Mouse (Mus musculus) right cerebral cortex, postnatal 4 days (tissue): ENCODE data around the gene Col6a1.
A peak's percentile ranks its signal among the peaks of the same experiment; 100 is the strongest.
"Not testable (repeated sequence)": the region's sequence is repeated elsewhere in the genome, so short reads cannot be mapped to it uniquely, and the experiment has no call there.

Experiments used
- DNase-seq: peaks from one replicate; pipeline ENCODE4 v3.0.0-alpha.2; 2022

Gene Col6a1

DNA sequence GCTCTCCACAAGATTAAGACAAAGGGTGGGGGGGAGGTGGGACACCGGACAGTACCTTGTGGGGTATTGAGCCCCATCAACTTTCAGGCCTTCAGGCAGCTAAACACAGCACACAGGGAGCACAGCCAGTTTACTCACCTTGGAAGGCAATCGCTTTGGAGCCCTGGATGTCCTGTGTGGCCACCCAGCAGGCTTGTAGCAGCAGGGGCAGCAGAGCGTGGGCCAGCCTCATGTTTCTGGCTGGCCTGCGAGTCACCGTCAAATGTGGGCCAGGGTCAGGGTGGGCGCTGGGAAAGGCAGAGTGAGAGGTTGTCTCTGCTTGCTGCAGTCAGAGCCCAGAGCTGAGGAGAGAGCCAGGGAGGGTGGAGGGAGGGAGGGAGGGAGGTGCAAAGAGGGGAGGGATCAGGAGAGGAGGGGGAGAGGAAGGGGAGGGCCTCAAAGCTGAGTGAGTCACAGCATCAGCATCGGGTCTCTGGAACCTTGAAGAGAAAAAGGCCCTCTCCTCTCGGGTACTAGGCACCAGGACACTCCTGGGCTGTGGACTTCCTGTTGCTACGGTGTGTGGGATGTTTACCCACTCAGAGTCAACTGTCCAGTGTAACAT lies at the start of gene Col6a1:
Gene Col6a1 (minus strand): TSS at position 487 of the 604 bp plus-strand sequence.
- DNase-seq = no peak

DNA sequence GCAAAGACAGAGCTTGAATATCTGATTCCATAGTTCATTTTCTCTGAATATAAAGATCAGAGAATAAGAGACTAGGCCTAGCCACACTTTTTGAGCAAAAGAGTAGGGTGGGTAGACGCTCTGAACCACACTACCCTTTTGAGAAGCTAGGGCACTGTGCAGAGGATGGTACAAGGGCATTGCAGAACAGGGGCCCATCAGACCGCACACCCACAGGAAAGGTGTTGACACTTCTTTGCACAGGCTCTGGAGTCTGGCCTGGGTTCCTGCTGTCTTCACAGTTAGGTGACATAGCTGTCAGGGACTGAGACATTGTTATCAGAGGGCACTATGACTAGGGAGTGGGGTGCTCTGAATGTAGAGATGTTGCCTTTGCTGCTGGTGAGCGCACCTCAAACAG lies 45.7 kb upstream of the Col6a1 start:
- no peak for DNase-seq

DNA sequence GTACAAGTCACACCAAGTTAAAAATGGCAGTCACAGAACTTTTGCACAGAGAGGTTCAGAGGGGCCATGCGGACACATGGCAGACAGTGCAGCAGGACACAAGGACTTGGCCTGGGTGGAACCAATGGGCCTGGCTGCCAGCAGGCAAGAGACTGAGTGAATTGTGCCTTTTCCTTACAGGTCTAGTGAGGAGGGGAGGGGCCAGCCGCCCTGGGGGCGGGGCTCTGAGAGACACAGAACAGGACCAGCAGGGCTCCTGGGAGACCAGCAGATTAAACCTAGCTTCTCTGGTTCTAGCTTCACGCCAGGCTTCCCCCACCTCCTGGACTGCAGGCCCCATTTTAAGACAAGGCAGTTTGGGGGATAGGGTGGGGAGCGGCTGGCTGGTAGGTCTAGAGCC lies 45.1 kb upstream of the Col6a1 start:
- no peak for DNase-seq

DNA sequence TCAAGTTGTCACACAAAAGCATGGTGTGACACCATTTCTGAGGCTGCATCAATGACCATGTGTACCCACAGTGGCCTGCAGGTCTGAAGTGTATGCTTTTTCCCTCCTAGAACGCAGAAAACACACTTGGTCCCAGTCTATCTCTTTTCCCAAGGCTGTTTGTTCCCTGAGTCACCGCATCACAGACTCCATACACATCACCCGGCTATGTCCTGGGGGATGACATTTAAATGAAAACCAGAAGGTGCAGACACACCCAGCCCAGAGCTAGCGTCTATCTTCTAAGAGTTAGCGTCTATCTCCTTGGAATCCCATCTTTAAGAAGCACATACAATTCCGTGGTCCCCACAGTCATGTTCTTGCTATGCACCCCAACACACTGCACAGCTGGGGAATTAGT lies 43.6 kb upstream of the Col6a1 start:
- no peak for DNase-seq

DNA sequence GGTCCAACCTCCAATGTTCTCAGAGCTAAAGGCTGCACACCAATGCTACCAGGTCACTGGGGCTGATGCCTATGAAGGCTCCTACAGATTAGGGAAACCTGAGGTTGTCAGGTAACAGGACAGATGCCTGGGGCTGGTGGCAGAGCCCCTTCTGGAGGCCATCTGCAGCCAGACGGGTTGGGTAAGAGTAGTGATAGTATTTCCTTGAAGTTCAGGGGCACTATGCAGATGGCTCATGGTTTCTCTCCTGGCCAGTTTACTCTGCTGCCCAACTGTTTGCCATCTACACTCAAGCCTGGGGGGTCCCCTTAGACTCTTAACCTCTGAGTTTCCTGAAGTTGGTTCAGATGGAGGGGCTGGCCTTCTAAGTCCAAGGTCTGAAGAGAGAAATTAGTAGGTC lies 40.2 kb upstream of the Col6a1 start:
- DNase-seq = no peak

DNA sequence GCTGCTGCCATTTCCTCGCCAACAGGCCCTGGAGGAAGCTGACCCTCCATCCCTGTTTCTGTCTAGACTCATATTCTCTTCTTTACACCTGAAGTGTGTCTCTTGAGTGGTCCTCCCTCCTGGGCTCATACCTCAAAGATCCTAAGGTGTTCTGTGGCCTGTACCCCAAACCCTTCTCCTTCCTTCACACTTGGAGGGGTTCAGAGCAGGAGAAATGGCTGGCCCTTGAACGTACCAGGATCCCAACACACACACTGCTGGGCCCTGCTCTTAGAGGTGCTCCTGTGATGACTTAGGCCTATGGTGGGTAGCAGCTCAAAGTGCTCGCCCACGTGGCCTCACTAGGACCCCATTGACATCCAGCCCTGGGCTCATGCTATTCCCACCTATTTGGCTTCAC lies 39.0 kb upstream of the Col6a1 start:
- peak; percentile 0 for DNase-seq

DNA sequence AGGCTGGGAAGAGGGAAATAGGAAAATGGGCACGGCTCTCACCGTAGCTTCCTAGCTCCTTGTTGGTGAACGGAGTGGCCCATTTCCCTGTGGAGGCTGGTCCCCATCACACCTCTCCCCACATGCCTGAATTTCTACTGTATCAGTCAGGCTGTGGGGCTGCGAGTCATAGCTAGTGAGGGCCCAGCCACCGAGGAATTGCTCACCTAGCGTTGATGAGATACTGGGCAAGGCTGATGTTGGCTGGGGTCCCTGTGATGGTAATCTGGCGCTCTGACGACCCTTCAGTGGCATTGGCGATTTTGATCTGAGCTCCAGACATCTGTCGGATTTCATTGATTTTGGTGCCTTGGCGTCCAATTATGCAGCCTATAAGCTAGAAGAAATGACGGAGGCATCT lies 37.0 kb upstream of the Col6a1 start:
- peak; percentile 0 for DNase-seq

DNA sequence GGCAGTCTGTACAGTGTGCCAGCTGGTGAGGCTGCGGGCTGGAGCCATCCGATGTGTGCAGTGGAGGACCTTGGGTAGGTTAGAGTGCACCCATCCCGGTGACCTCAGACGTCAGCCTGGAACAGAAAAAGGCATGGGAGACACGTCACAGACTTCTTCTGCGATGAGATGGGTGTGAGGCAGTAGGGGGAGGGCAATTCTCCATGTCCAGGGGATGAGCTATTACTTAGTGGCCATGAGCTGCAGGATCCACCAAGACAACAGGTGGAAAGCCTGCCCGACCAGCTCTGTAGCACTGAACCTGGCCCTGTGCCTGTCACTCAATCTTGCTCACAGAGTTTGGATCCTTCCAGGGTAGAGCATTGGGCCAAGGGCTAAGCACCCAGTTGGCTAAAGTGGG lies 36.4 kb upstream of the Col6a1 start:
- DNase-seq = peak; percentile 1

DNA sequence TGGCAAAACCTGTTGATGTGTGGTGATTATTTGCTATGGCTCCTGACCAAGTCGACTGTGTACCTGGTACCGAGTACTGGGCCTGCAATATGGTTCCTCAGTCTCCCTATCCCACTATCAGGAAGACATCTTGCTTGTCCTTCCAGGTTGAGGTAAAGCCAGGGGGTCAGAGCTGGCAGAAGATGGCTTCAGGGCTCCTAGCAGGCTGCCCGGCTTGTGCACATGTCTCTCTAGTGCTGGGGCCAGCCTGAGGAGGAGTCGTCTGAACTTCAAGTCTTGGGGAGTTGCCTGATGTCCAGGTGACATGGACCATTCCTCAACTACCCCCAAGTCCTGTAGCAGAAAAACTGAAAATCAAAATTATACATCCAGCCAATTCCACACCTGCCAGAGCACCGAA lies 33.9 kb upstream of the Col6a1 start:
- peak; percentile 1 for DNase-seq

DNA sequence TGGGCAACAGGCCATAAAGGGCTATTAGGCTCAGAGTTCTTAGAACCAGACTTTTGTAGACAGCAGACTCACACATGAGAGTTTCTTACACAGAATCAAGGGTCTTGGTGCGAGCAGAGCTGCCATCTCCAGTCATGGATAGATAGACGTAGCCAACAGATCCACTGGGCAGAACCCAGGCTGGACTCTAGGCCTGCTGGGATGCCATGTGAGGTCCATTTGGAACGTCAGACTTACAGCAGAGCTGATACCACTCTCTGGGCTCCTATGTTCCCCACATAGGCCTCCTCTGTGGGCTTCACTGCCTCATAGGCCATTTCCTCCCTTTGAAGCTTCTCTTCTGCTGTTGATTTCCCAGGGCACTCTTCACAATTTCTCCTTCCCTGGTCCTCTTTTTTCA lies 27.7 kb upstream of the Col6a1 start:
- DNase-seq = no peak

DNA sequence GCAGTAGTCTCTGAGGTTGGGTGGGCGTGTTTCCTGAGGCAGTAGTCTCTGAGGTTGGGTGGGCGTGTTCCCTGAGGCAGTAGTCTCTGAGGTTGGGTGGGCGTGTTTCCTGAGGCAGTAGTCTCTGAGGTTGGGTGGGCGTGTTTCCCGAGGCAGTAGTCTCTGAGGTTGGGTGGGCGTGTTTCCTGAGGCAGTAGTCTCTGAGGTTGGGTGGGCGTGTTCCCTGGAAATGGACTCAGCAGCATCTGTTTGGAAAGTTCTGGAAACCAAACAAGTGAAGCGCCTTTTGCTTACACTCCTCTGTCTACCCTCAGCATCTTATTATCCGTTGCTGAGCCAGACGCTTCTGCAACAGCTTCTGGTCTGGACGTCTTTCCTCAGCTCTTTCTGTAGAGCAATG lies 18.3 kb upstream of the Col6a1 start:
- DNase-seq = not testable (repeated sequence)

DNA sequence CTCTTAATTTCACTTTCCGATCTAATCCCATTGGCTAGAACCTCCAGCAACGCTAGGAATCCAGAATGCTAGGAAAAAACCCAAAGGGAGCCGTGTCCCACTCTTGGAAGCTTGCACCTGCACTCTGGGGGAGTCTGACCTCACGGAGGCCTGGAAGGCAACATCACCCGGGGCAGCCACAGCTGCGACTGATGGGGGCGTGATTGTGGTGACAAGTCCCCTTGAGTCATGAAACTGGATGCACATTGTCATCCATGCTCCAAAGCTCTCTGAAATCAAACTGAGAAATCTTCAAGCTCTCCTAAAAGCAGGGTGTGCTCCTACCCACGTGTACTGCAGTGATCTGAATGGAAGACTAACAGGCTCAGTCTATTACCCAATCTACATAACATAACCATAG lies 10.8 kb upstream of the Col6a1 start:
- DNase-seq = peak; percentile 0

DNA sequence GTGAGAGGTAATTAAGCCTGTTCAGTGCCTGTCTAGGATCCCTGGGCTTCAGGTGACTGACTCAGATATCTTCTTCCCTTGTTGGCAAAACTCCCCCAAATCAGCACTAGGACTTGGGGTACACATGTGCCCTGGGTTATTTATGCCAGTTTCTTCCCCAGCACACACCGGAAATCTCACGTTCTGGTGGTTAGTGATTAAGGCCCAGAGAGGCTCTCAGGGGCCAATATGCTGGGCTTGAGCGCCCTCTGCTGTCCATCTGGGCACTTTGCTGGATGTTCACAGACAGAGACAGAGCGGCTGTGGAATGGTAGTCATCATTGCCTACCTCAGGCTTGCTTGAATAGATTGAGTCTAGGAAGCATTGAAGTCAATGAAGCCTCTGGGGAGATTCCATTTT lies 9.0 kb upstream of the Col6a1 start:
- peak; percentile 88 for DNase-seq

DNA sequence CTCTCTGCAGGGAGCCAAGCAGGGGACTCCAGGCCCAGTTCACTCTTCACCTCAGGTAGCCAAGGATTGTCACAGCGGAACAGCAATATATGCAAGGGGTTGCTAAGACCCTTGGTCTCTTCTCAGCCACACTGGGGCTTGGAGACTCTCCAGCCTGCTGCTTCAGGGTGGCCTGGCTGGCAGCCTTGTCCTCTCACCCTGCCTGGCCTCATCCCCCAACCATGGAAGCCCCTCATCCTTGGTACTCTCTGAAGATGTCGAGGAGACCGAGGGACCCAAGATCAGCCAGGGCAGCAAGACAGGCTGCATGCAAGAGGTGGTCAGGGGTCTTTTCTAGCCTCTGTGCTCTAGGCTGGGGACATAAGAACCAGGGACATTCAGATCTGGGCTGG lies 7.7 kb upstream of the Col6a1 start:
- no peak for DNase-seq

DNA sequence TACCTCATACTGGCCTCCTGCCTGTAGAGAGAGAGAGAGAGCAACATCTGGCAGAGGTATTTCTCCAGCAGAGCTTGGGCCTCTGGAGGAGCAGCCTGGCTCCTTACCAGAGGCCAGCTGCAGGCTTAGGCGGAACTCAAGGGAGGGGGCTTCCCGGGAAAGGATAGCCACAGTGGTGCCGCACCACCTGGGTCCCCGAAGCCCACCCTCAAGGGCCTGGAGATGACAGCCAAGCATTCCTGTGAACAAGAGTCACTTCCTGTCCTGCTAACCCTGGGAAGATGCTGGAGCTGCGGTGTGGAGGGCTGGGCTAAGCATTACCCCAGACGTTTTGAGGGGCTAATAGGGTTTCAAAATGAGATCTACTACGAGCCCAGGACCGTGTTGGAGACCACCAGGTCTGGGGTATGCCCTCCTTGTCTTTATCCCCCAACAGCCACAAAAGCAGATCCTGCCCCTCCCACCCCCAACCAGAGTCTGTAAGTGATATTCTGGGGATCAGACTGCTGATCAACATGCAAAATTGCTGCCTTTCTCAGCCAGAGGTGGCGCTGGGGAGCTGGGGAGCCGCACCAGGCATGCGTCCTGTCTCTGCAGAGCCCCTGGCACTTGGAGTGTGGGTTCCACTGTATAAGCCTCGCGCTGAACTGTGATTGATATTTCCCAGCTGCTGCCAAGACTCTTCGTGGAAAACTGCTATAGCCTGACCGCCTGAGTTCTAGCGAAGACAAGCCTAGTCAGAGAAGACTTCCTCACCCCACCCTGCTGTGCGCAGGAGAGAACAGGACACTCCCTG lies 7.1 kb upstream of the Col6a1 start:
- peak; percentile 89 for DNase-seq

DNA sequence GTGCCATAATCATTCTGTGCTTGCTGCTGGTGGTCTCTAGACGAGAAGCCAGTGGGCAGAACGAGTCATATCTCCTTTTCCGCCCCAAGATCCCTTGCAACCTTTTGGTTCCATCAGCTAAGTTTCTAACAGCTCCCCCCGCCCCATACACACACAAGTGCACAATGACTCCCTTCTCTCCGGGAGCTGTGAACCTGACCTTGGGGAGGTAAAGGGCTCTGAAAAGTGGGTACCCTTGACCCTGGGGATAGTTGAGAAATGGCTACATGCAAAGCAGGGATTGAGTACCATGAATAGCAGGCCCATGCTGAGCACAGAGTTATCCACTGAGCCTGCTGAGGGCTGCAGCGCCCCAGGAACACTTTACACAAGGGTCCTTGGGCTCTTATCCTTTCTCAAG lies 6.4 kb upstream of the Col6a1 start:
- no peak for DNase-seq

DNA sequence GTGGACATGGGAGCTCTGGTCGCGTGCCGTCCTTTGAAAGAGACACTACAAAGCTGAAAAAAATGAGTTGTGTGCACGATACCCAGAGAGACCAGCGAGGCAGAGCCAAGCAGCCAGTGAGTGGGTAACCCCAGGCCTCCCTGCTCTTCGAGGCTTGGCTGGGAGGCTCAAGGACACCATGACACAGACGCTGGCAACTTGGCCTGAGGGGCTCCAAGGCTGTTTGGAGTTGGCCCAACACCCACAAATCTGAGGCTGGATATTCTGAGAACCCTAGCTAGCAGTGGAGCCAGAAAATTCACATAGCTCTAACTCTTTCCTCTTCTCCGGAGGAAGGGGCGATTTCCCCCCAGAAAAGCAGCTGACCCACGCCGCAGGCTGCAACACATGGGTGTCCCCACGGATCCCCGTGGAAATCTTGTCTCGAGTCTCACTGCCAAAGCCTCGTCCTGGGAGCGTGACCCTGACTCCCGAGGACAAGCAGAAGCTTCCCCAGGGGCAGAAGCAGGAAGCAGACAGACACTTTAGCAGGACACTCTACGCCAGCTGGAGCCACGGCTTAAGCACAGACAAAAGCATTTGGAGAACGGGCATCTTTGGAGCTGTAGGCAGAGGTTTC lies 5.8 kb upstream of the Col6a1 start:
- no peak for DNase-seq

DNA sequence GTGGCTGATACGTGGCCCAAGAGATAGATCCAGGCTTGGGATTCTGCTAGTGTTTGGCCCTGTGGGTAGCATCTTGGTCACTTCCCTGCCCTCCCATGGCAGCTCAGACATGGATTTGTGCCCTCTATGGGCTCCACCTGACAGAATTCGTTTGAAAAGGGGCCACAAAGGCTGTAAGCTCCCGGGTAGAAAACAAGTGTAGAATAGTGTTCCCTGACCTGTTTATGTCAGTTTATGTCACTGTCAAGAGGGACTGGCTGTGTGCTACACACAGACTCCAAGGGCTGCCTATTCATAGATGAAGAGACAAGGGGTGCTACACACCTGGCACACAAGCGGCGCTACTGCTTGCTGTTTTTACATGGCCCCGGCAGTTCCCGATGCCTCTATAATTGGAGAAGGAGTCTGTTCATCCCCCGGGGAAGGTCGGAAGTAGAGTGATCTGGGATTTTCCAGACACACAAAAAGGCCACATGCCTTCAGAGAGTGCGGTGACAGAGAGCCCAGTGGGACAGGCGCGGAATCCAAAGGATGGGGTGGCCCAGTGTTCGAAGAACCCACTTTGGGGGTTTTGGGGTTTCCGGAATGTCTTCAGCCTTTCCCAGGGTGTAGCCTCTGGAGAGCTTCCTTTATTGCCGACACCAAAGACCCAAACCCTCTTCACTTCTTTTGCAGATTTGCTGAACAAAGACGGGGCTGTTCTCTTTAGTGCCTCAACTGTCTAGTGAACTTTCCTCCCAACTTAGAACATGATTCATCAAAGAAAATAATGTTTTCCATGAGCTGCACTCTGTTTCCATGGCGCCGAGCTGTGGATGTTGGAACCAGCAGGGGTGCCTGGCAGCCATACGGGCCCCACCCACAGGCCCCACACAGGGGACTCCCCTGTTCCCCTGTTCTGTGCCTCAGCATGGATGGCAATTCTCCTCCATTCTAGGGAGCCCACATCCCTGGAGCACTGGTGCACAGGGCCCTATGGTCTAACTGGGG lies 4.0 kb upstream of the Col6a1 start:
- DNase-seq = no peak

DNA sequence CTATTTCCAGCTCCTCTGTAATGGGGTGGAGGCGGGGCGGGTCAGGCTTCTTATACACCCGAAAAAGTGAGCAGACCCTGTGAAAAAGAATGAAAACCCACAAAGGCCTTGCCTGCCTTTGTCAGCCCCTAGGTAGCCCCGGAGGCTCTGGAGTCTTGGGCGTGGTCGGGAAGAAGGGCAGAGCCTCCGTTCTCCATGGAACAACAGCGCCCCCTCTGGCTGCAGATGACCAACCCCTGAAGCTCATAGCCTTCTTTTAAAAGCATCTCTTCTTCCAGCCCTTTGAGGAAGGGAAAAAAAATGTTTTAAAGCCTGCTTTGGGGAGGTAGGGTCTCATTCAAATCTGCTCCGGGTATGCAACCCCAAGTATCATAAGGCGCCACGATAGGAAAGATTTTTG lies 2.4 kb upstream of the Col6a1 start:
- peak; percentile 82 for DNase-seq

DNA sequence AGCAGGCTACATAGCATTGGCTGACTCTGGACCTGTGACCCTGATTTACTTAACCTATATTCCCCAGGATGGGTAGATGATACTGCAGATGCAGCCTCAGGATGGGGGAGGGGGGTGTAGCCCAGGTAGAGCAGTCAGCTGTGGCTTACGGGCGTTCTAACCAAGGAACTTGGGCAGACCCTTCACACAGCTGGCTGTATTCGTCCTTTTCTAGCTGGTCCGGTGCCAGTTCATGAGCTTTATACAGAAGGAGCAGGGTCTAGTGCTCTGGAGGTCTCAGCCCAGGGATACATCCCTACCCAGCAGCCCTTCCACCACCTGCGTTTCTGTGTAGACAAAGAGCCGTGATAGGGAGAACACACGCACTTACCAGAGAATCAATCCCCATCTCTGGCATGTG lies 1.3 kb upstream of the Col6a1 start:
- no peak for DNase-seq

DNA sequence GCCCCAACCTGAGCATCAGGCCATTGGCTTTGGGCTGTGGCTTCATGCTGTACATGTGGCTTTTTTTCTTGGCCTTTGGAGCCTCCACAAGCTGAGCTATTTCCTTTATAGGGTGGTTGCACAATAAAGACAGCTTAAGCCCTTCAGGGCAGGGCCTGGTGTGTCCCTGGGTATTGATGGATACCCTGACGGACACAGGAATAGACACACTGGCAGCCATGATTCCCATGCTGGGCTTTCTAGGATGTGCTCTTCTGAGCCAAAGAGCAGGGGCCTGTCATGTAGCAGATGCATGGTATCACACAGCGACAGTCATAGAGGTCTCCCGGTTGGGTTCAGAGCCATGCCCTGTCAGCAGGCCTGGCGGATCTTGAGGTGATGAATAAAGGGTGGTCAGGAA lies 898 bp upstream of the Col6a1 start:
- no peak for DNase-seq

DNA sequence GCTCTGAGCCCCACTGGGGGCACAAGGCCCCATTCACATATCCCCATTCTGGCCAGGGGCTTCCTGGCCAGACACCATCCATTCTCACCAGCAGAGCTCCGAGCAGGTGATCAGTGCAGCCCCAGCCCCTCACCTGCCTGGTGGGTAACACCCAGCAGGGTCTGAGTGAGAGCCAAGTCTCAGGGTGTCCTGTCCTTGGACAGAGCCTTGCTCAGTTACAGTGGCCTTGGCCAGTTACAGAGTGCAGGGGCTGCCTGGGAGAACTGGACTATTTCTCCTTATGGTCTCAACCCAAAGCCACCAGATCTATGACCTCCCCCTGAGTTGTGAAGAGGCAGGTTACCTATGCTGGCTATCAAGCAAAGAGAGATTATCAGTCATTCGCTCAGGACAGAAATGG lies 871 bp downstream of the Col6a1 start:
- DNase-seq = no peak

DNA sequence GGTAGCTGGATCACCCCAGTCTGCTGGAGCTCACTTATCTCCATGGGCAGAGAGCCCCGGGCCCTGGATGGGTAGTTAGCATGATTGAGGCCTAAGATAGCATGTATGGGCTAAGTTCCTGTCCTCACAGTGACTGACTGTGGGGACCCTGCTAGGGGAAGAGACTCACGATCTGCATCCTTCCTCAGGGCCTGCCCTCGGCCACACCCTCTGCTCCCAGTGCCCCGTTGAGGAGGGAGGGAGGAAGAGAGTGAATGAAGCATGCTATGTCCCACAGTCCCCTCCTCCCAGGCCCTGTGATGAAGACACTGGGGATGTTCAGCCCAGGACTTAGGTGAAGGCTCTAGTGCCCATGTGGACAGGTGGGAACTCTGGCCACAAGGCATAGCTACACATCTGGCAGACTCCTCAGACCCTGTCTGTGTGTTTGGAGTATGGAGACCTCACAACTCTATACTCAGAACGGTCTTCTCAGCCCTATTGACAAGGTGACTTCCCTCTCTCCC lies 1.7 kb downstream of the Col6a1 start:
- DNase-seq = no peak
